In genomic region chr17:81225281-81225680, GRCm38 (mm10) we compare ENCODE assay signal across 27 mouse cellular contexts.
"Had no signal": no experiment of that assay in that cellular context is flagged by ENCODE, and none has a peak within 500 bp of the region (broad histone marks: within the 10 kb centered on the region; RNA-seq: fewer than 3 reads in every experiment).

No protein-coding gene starts in this region.

- H3K4me1 ChIP-seq: embryonic facial prominence, embryonic 10.5 days; embryonic facial prominence, embryonic 12.5 days; embryonic facial prominence, embryonic 13.5 days; embryonic facial prominence, embryonic 15.5 days; forebrain, embryonic 10.5 days; forebrain, embryonic 12.5 days; forebrain, embryonic 13.5 days; forebrain, embryonic 15.5 days had no signal

- H3K27ac ChIP-seq: embryonic facial prominence, embryonic 10.5 days; embryonic facial prominence, embryonic 12.5 days; embryonic facial prominence, embryonic 13.5 days; embryonic facial prominence, embryonic 15.5 days; forebrain, embryonic 10.5 days; forebrain, embryonic 12.5 days; forebrain, embryonic 13.5 days; forebrain, embryonic 15.5 days; gastrocnemius, adult 2 months; heart, adult 2 months had no signal

- H3K36me3 ChIP-seq: embryonic facial prominence, embryonic 10.5 days; embryonic facial prominence, embryonic 12.5 days; embryonic facial prominence, embryonic 13.5 days; embryonic facial prominence, embryonic 15.5 days; forebrain, embryonic 10.5 days; forebrain, embryonic 12.5 days; forebrain, embryonic 15.5 days had no signal

- H3K27me3 ChIP-seq: embryonic facial prominence, embryonic 12.5 days; embryonic facial prominence, embryonic 13.5 days; embryonic facial prominence, embryonic 15.5 days; forebrain, embryonic 12.5 days; forebrain, embryonic 13.5 days; forebrain, embryonic 15.5 days had no signal

- DNase-seq: cerebellum, adult 2 months; cerebellum, adult 8-10 months; cerebellum, adult 9-10 months; cerebellum, adult 9-11 months; cerebellum, postnatal 10 days; cerebellum, postnatal 14 days; cerebellum, postnatal 25 days; cerebellum, postnatal 36 days; embryo, embryonic 11 days; forebrain, postnatal 0 days; gastrocnemius, adult 2 months; gastrocnemius, postnatal 10 days; gastrocnemius, postnatal 14 days; gastrocnemius, postnatal 25 days; gastrocnemius, postnatal 36 days; heart, adult 11 months; heart, adult 18-20 months; heart, adult 2 months had no signal

- H3K4me3 ChIP-seq: embryonic facial prominence, embryonic 10.5 days; embryonic facial prominence, embryonic 12.5 days; embryonic facial prominence, embryonic 13.5 days; embryonic facial prominence, embryonic 15.5 days; erythroblast, embryonic 14.5 days; forebrain, embryonic 10.5 days; forebrain, embryonic 12.5 days; forebrain, embryonic 13.5 days; forebrain, embryonic 15.5 days; gastrocnemius, adult 2 months; heart, adult 2 months had no signal
